Mouse (Mus musculus): Measurements from ENCODE around the gene Fxn.

Fxn gene

DNA sequence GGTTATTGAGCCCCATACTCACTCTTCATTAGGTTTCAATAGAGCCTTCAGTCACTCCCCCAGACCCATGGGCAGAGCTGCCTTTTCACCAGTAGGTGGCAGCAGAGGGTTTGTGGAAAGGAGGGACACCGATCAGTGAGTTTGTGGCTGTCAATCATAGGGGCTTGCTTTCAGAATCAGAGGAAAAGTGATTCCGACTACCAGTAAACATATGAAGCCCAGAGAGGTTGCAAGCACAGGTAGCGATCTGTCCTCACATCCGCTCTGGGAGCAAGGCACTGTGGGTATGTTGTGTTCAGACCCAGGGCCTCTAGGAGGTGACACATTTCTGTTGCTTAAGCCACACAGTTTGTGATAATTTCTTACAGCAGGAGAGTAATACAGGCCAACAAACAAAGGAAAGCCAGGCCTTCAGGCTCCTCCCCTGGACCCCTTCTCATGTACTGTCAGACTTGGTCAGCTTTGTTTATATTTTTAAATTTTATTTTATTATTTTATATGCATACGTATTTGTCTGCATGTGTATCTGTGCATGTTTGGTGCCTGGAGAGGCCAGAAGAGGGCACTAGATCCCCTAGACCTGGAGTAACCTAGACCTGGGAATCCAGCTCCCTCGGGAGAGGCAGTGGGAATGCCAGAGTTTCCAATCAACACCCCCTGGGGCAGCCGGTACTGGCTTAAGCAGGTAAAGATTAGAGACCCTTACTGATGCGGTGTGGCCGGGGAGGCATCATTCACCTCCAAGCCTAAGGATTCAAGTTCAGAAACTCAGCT lies 20.8 kb upstream of the Fxn start:
- no peak for DNase-seq

- DNase-seq, result no peak
Measured at GRCm38 (mm10) chr19:24293537-24293936, 13.1 kb upstream of the Fxn start.

GRCm38 (mm10) chr19:24284187-24284586 lies 3.8 kb upstream of the Fxn start:
- no peak for DNase-seq

DNA sequence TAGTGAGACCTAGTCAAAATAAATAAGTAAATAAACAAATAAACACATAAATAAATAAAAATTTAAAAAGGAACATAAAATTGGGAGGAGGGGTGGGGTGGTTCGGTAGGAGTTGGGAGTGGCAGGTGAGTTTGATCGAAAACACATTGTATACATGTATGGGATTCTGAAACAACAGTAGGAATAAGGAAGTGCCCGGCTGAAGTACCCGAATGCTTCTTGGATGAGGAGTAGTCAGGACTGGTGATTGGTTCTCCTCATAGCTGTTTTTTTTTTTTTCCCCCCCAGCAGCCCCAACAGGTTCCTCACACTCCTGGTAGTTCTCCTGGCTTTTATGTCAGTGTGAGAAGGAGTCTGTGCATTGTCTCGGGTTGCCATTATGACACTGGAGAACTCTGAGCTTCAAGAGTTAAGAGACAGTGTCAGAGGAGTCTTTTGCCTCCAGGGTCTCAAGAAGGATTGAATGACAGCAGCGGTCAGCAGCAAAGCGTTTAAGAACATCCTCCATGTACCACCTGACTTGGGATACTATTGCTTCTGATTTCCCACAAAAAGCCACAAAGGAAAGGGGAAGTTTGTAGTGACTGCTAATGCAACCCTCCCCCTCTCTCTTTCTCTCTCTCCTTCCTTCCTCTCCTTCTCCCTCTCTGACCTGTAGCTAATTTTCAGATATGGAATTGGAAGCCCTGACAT lies 1.0 kb upstream of the Fxn start:
- DNase-seq, result no peak

DNA sequence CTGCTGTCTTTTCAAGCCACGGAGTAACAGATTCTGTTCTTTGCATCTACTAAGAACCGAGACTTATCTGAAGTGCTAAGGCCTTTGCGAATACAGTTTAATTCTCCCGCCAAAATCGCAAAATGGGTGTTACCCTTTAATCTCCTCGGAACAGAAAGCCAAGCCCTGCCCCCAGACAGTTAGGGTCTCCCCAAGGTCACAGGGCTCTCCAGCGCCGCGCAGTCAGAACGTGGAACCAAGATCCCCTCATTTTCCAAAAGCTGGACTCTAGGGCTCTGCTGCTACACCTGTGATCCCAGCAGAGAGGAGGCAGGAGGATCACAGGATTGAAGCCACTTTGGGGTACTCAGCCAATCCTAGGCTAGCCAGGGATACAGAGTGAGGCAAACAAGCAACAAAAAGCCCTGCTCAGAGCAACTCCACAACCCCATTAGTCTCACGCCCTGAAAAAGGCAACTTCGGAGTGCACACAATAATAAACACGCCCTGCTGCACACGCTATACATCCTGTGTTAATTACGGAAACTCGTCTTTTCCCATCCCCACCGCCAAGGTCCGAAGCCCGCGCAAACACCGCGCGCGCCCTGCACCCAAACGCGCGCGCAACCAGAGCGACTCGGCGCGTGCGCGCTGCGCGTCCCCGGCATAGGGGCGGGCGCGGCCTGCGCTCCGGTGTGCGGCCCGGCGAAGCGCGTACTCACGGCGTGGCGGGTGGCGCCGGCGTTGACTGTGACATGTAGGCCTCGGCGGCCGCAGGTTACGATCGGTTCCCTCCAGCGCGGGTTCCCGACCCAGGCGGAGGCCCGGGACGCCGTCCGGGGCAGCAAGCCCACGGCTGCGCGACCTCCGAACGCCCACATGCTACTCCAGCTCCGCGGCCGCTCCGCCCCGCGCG lies 452 bp downstream of the Fxn start:
- peak; percentile 88 for DNase-seq

DNA sequence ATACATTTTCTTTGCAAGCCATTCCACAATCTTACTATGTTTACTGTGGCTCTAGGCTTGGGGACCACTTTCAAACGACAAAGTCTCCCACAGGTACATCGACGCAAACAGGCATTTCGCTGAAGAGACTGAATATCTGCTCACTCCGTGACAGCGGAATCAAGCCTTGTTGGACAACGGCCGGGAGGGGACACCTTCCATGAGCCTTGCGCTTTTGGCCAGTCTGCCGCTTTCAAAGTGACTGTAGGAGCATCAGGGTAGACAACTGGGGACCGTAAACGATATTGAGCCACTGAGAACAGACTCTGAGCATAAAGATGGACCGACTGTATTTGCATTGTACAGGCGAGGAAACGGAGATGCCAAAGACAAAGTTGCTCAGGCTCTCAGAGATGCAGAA lies 1.5 kb downstream of the Fxn start:
- DNase-seq, result no peak

DNA sequence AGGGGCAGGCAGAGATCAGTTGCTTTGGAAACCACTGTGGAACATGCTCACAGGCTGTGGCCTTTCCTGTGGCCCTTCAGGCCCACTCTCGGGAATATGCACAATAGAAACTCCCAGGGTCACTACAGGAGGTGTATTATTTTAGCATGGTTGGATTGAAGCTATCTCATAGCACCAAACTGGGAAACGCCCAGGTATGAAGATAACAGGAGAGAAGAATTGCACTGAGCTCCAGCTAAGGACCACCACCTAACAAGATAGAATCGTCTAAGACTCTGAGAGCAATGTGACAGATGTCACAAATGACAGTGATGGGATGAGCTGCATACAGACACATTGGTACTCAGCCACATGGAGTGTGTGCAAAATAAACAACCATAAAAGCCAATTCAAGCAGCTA lies 6.1 kb downstream of the Fxn start:
- DNase-seq, result no peak

DNA sequence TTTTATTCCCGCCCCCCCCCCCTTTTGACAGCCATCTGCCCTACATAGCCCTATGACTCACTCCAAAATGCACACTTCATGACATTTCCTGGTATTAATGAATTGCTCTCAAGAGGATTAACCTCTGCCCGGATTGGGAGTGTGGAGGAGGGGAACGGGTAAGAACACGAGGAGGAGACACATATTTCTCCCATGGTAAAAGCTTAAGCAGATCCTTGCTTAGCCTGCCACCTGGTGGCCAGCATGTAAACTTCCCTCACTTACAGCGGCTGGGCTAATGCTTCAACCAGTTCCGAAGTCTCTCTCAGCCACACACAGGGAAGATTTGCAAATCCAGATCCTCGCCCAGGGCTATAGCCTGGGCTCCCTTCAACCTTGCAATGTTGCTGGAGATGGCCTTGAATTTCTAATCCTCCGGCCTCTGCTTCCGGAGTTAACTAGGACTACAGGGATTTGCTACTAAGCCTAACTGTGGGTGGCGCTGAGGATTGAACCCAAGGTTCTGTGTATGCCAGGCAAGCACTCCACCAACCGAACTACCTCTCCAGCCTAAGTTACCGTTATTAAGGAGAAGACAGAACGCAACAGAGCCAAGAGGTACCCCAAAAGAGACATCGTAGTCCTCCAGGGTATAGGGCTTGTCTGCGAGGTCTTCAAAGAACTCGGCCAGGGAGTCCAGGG lies 8.5 kb downstream of the Fxn start:
- peak; percentile 76 for DNase-seq

DNA sequence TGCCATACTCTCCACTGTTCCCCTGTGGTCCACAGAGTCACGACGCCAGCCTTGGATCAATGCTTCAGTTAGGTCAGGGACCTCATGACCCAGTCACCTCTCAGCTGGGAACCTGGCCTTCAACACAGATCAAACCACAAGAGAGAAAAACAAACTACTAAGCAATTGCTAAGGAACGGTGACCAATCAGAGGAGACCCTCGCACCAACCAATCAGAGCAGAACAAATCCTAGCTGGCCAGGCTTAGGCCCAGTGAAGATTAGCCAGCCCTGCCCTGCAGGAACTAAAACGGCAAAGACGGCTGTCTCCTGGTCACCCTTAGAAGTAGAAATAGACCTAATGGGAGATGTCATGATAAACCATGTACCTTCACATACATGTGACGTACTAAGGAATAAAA lies 9.1 kb downstream of the Fxn start:
- DNase-seq, result no peak

DNA sequence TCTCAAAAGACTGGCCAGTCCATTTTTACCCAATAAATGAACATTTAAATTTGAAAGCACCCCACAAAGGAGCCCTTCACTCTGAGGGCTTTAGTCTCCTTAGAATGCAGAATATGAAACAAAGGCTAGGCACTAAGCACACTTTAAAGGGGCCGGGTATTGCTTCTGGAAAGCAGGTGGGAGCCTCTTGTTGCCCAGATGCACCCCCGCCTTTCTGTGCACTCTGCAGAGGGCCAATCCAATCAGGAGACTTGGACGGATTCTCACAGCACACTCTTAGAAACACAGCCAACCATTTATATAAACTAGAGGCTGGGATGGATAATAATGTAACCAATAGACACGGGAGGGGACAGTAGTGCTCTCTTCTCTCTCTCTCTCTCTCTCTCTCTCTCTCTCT lies 11.9 kb downstream of the Fxn start:
- DNase-seq, result no peak

DNA sequence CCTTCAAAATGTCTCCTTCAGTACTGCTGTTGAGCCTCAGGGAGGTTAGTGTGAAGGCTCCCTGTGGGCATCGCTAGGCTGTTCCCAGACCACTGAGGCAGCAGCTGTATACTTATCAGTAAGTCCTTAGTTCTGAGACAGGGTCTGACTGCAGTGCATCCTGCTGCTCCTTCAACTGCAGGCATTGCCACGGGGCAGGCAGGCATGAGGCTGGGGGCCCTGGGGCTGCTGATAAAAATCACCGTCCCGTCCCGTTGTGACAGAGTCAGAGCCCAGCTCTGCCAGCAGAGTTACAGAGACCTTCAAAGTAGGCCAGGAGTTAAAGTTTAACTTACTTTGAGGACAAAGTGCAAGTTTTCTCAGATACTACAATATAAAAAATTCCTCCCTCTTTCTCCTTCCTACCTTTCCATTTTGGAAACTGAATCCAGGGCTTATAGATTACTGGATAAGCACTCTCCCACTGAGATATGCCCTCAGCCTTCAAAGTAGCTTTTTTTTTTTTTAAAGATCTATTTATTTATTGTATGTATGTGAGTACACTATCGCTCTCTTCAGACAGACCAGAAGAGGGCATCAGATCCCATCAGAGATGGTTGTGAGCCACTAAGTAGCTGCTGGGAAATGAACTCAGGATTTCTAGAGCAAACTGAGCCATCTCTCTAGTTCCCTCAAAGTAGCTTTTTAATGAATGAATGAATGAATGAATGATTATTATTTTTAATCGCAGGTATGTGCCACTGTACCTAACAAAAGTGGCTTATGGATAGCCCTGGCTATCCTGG lies 14.2 kb downstream of the Fxn start:
- no peak for DNase-seq

DNA sequence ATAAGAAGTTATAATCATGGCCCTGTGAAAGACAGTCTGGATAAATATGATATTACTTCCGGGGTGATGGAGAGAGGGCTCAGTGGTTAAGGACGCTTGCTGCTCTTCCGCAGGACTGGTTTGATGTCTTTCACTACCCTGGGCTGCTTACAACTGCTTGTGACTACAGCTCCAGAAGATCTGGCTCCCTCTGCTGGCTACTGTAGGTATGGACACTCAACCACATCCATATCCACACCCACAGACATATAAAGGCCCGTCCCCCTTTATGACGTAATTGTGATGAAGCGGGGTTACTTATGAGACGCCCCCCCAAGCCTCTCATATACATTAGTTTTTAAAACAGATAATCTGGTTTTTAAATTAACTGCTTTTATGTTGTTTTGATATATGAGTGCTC lies 15.4 kb downstream of the Fxn start:
- peak; percentile 74 for DNase-seq

DNA sequence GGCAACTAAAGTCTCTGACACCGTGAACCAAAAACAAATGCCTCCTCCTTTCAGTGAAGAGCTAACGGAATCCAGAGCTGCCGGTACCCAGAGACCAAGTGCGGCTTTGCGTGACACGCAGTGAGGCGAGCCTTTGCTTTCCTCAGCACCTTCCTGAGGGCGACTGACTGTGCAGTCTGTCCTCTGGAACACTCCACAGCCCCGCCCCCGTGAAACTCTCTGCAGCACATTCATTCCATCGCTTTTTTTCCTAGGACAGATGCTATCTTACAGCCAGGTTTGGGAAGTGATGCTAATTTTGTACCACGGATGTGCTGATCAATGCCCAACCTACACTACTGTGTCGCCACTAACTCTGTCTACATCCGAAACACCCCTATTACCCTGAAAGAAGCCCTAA lies 17.7 kb downstream of the Fxn start:
- DNase-seq, result no peak

DNA sequence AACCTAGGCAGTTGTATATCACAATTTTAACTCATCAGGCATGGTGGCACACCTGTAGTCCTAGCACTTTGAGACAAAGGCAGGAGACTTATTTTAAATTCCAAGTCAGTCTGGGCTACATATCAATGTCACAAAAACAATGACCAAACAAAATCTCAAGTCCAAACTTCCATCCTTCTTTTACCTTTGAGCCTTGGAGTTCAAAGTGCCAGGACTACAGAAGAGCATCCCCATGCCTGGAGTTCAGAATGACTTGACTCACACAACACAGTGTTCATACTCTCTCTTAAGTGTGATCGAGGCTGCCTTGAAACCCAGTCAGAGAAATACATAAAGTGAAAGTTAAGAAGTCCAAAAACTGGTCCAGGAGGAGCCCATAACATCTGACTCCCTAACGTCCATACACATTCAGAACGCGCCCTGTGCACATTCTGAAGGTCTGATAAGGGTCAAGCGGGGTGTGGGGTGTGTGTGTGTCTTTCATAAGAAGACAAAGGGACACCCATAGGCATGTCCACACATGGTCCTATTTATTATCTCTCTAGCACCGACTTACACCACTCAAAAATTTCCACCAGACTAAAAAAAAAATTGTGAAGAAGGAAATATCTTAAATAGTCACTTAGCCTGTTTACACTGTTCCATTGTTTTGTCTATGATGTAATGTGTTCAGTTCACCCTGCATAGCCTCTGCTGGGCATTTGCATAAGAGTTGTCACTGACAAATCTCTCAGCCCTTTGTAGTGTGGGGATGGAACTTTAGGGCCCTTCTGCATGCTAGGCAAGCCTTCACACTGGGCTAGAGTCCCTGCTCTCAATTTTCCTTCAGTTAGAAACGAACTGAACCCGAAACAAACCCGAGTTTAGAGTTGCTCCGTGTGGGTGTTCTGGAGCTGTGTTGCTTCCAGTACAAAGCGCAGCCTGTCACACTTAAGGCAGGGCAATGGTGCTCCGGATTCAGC lies 20.7 kb downstream of the Fxn start:
- DNase-seq, result no peak

GRCm38 (mm10) chr19:24258368-24258767 lies 22.0 kb downstream of the Fxn start:
- no peak for DNase-seq

GRCm38 (mm10) chr19:24257962-24258361 lies 22.4 kb downstream of the Fxn start:
- no peak for DNase-seq

DNA sequence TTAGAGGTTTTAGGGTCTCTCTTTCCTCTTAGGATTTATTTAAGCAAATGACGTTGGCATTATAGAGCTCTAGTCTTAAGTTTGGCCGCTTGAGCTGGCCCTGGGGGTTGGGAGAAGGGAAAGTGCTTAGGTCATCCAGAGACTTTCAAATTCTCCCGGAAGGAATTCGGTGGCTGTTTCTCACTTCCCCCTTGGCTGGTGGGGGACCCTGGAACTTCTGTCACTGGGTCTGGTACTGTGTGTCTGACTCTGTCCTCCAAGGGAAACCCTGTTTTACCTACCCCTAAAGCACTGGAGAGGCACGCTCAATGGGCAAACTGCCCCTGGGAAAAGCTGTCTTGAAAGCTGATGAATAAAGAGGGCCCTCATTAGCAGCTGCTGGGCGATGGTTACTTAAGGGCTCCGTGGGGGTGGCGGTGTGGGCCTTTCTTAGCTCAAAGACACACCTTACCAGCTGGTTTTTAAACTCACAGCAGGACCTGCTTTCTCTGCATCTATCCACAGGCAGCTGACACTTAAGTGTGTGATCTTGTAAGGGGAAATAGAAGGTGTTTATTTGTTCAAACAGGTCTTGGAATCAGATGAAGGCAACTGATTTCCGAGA lies 26.6 kb downstream of the Fxn start:
- no peak for DNase-seq

GRCm38 (mm10) chr19:24251869-24252268 lies 28.5 kb downstream of the Fxn start:
- DNase-seq, result no peak

GRCm38 (mm10) chr19:24243340-24243739 lies 37.1 kb downstream of the Fxn start:
- no peak for DNase-seq

DNA sequence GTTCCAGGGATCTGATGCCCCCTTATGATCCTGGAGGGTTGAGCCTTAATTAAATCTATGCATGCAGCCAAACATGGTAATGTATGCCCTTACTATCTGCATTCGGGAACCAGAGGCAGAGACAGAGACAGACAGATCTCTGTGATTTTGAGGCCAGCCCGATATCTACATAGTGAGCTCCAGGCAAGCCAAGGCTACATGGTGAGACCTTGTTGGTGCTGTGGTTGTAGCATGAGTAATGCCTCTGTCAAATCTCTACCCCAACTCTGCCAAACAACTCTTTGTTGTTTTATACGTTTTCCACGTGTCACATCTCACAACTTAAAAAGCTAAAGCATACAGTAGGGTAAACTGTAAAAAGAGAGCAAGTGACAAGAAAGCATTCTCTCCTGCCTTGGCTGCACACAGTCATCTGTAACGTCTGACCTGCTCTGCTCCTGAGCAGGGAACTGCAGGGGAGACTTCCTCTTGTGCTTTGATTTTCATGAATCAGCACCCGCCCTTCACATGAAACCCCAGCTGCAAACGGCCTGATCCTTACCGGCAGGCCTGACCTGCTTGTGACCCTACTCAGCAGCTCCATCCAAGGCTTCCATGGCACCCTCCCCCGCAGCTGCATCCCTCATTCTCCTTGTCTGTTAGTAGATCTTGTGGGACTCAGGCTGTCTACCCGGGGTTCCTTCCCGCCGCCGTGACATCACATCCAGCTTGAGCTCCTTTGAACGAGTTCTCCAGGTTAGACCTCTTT lies 38.4 kb downstream of the Fxn start:
- DNase-seq, result no peak
